In genomic region chr6:94765724-94766123, GRCm38 (mm10) we compare ENCODE assay signal across 25 mouse cellular contexts.
"Had no signal": no experiment of that assay in that cellular context is flagged by ENCODE, and none has a peak within 500 bp of the region (broad histone marks: within the 10 kb centered on the region; RNA-seq: fewer than 3 reads in every experiment).

No protein-coding gene starts in this region.

- ATAC-seq: forebrain, postnatal 0 days; hindbrain, postnatal 0 days; intestine, embryonic 16.5 days had no signal

- H3K4me1 ChIP-seq: heart, embryonic 12.5 days; kidney, embryonic 15.5 days had no signal

- DNase-seq: forebrain, postnatal 0 days; gastrocnemius, adult 2 months; gastrocnemius, postnatal 10 days; gastrocnemius, postnatal 25 days; heart, adult 18-20 months; heart, postnatal 10 days; heart, postnatal 4 days; kidney, adult 11 months; kidney, adult 2 months; kidney, adult 9 months; kidney, postnatal 14 days; kidney, postnatal 36 days; layer of hippocampus, adult 9-11 months had no signal

- H3K9ac ChIP-seq: forebrain, postnatal 0 days; heart, embryonic 12.5 days; hindbrain, embryonic 12.5 days; hindbrain, embryonic 14.5 days; kidney, embryonic 15.5 days; limb, embryonic 12.5 days had no signal

- H3K4me2 ChIP-seq: heart, embryonic 12.5 days; hindbrain, embryonic 12.5 days; hindbrain, embryonic 14.5 days; kidney, embryonic 15.5 days; limb, embryonic 12.5 days had no signal

- H3K4me3 ChIP-seq: gastrocnemius, adult 2 months; heart, embryonic 10.5 days; heart, embryonic 12.5 days; hindbrain, embryonic 10.5 days; hindbrain, embryonic 12.5 days; kidney, embryonic 15.5 days; left cerebral cortex, adult 2 months; limb, embryonic 10.5 days; limb, embryonic 12.5 days had no signal

- H3K27ac ChIP-seq: gastrocnemius, adult 2 months; heart, embryonic 10.5 days; hindbrain, embryonic 10.5 days; hindbrain, embryonic 12.5 days; hindbrain, embryonic 14.5 days; hindbrain, postnatal 0 days; kidney, embryonic 15.5 days; kidney, postnatal 0 days; left cerebral cortex, adult 2 months; limb, embryonic 10.5 days; limb, embryonic 12.5 days had no signal

- H3K9me3 ChIP-seq: heart, embryonic 10.5 days; heart, embryonic 12.5 days; hindbrain, embryonic 10.5 days; hindbrain, embryonic 12.5 days; kidney, embryonic 15.5 days; limb, embryonic 10.5 days; limb, embryonic 12.5 days had no signal

- H3K27me3 ChIP-seq: hindbrain, embryonic 12.5 days; kidney, embryonic 15.5 days; limb, embryonic 12.5 days had no signal

- H3K36me3 ChIP-seq: heart, embryonic 10.5 days; heart, embryonic 12.5 days; hindbrain, embryonic 10.5 days; hindbrain, embryonic 12.5 days; kidney, embryonic 15.5 days; limb, embryonic 10.5 days; limb, embryonic 12.5 days had no signal
